Mouse (Mus musculus) embryonic facial prominence, embryonic 15.5 days (tissue): ENCODE results near the gene Samd8. TPM values are rescaled to one million over a fixed set of nuclear protein-coding genes. Genes with fewer than 3 reads are reported as not detected.

Experiments used
- ATAC-seq: fragments of 200-750 bp; cut with Nextera tagmentation; 2 replicates; pipeline ENCODE4 v1.8.0; 2017; ENCODE audit warnings: low read depth, moderate TSS enrichment; ENCODE audit not compliant: insufficient number of reproducible peaks, low FRiP score, low TSS enrichment
- H3K27ac ChIP-seq: fragments of 300-500 bp; sonication (generic); replicated peaks from 2 replicates; pipeline ENCODE4 v1.5.1; 2015; ENCODE audit warnings: mild to moderate bottlenecking, inconsistent platforms
- H3K27me3 ChIP-seq: fragments of 300-500 bp; sonication (generic); 2 replicates; pipeline ENCODE4 v1.6.1; 2015; ENCODE audit warnings: inconsistent platforms
- H3K36me3 ChIP-seq: fragments of 300-500 bp; sonication (generic); 2 replicates; pipeline ENCODE4 v1.6.1; 2015; ENCODE audit warnings: mild to moderate bottlenecking, inconsistent platforms
- H3K4me1 ChIP-seq: fragments of 300-500 bp; sonication (generic); 2 replicates; pipeline ENCODE4 v1.6.1; 2015; ENCODE audit warnings: inconsistent platforms
- H3K4me2 ChIP-seq: fragments of 300-500 bp; sonication (generic); replicated peaks from 2 replicates; pipeline ENCODE4 v1.6.1; 2015; ENCODE audit warnings: mild to moderate bottlenecking, inconsistent platforms
- H3K4me3 ChIP-seq: fragments of 300-500 bp; sonication (generic); replicated peaks from 2 replicates; pipeline ENCODE4 v1.5.1; 2015; ENCODE audit warnings: mild to moderate bottlenecking, inconsistent platforms
- H3K9ac ChIP-seq: fragments of 300-500 bp; sonication (generic); 2 replicates; pipeline ENCODE4 v1.6.1; 2015; ENCODE audit warnings: inconsistent platforms
- H3K9me3 ChIP-seq: fragments of 300-500 bp; sonication (generic); replicated peaks from 2 replicates; pipeline ENCODE4 v1.6.1; 2016; ENCODE audit warnings: inconsistent platforms
- WGBS: fragments of 180-500 bp; shearing (Covaris S2); methylation state at CpG from one replicate; pipeline ENCODE4 v1.1.7; 2015; 5-methylcytosine and 5-hydroxymethylcytosine counted together
- polyA plus RNA-seq: library from polyadenylated mRNA; unstranded; fragments of >200 nt; fragmentation: Nextera tagmentation; extraction: Ambion mirVana; gene quantifications from 2 replicates; pipeline ENCODE4 v1.2.1, GENCODE M21; 2015

The Samd8 gene
- polyA plus RNA-seq, 1 experiment from 2014 or later, result 11.8 TPM

GRCm38 (mm10) chr14:21814606-21815005 is 64.3 kb downstream of the Samd8 start:
- Histone ChIP-seq H3K9me3 (no peaks in the 10 kb centered on the region), H3K4me1 (no peaks in the 10 kb centered on the region), H3K36me3 (no peaks in the 10 kb centered on the region), H3K4me3 (no peak overlapping the region), H3K27ac (no peak overlapping the region), H3K9ac (no peak overlapping the region), H3K27me3 (no peaks in the 10 kb centered on the region), H3K4me2 (no peak overlapping the region)
- ATAC-seq, result no peak
- 90% methylated on average over 4 of the region's 4 CpGs for WGBS

- Histone ChIP-seq H3K27me3 (no peaks in the 10 kb centered on the region), H3K9me3 (no peaks in the 10 kb centered on the region), H3K36me3 (no peaks in the 10 kb centered on the region), H3K4me3 (no peak overlapping the region), H3K9ac (no peak overlapping the region), H3K27ac (no peak overlapping the region), H3K4me2 (no peak overlapping the region), H3K4me1 (no peaks in the 10 kb centered on the region)
- no peak for ATAC-seq
- 46% methylated on average over 3 of the region's 3 CpGs for WGBS
Measured at GRCm38 (mm10) chr14:21816255-21816654, 65.9 kb downstream of the Samd8 start.

- no peaks in the 10 kb centered on the region for H3K4me1 ChIP-seq
- no peak for ATAC-seq
- 31% methylated on average over 4 of the region's 4 CpGs for WGBS
- H3K4me2 ChIP-seq, result no peak overlapping the region
- H3K27ac ChIP-seq, result no peak overlapping the region
- no peaks in the 10 kb centered on the region for H3K27me3 ChIP-seq
- no peaks in the 10 kb centered on the region for H3K36me3 ChIP-seq
- no peaks in the 10 kb centered on the region for H3K9me3 ChIP-seq
- no peak overlapping the region for H3K4me3 ChIP-seq
- H3K9ac ChIP-seq, result no peak overlapping the region
Measured at GRCm38 (mm10) chr14:21817453-21817852, 67.1 kb downstream of the Samd8 start.

GRCm38 (mm10) chr14:21820880-21821505 is 70.7 kb downstream of the Samd8 start:
- no peak overlapping the region for H3K4me2 ChIP-seq
- H3K4me1 ChIP-seq, result 0 out of 2 replicates have a peak, but pooled peaks cover 7% of the 10 kb centered on the region
- no peaks in the 10 kb centered on the region for H3K9me3 ChIP-seq
- H3K4me3 ChIP-seq, result no peak overlapping the region
- H3K36me3 ChIP-seq, result no peaks in the 10 kb centered on the region
- no peak overlapping the region for H3K9ac ChIP-seq
- no peak overlapping the region for H3K27ac ChIP-seq
- WGBS, result 85% methylated on average over 4 of the region's 4 CpGs
- ATAC-seq, result 0 out of 2 replicates have a peak, but pooled peaks have one; percentile 57
- H3K27me3 ChIP-seq, result no peaks in the 10 kb centered on the region

GRCm38 (mm10) chr14:21822307-21822706 is 72.0 kb downstream of the Samd8 start:
- no peaks in the 10 kb centered on the region for H3K36me3 ChIP-seq
- H3K9ac ChIP-seq, result no peak overlapping the region
- H3K4me3 ChIP-seq, result no peak overlapping the region
- H3K4me2 ChIP-seq, result no peak overlapping the region
- 0 out of 2 replicates have a peak, but pooled peaks cover 7% of the 10 kb centered on the region for H3K4me1 ChIP-seq
- 72% methylated on average over 7 of the region's 7 CpGs for WGBS
- no peaks in the 10 kb centered on the region for H3K9me3 ChIP-seq
- no peak overlapping the region for H3K27ac ChIP-seq
- no peak for ATAC-seq
- H3K27me3 ChIP-seq, result no peaks in the 10 kb centered on the region

- H3K9me3 ChIP-seq, result no peaks in the 10 kb centered on the region
- no peak for ATAC-seq
- H3K4me3 ChIP-seq, result no peak overlapping the region
- H3K27ac ChIP-seq, result peak overlapping the region; percentile 58
- H3K4me2 ChIP-seq, result no peak overlapping the region
- no peak overlapping the region for H3K9ac ChIP-seq
- no peaks in the 10 kb centered on the region for H3K27me3 ChIP-seq
- H3K4me1 ChIP-seq, result 0 out of 2 replicates have a peak, but pooled peaks cover 7% of the 10 kb centered on the region
- H3K36me3 ChIP-seq, result no peaks in the 10 kb centered on the region
- WGBS, result 67% methylated on average over 7 of the region's 7 CpGs
Measured at GRCm38 (mm10) chr14:21822795-21823374, 72.6 kb downstream of the Samd8 start.

- no peak overlapping the region for H3K4me2 ChIP-seq
- H3K9me3 ChIP-seq, result no peaks in the 10 kb centered on the region
- no peak overlapping the region for H3K4me3 ChIP-seq
- no peaks in the 10 kb centered on the region for H3K36me3 ChIP-seq
- H3K4me1 ChIP-seq, result 0 out of 2 replicates have a peak, but pooled peaks cover 7% of the 10 kb centered on the region
- no peaks in the 10 kb centered on the region for H3K27me3 ChIP-seq
- H3K27ac ChIP-seq, result no peak overlapping the region
- no peak for ATAC-seq
- no peak overlapping the region for H3K9ac ChIP-seq
- 67% methylated on average over 7 of the region's 7 CpGs for WGBS
Measured at GRCm38 (mm10) chr14:21823897-21824296, 73.6 kb downstream of the Samd8 start.

- H3K36me3 ChIP-seq, result no peaks in the 10 kb centered on the region
- no peak within 1 kb of the TSS for H3K9ac ChIP-seq
- 74% methylated on average over 2 of the region's 2 CpGs for WGBS
- 0 out of 2 replicates have a peak, but pooled peaks cover 7% of the 10 kb centered on the region for H3K4me1 ChIP-seq
- ATAC-seq, result no peak
- H3K4me3 ChIP-seq, result no peak within 1 kb of the TSS
- no peak within 1 kb of the TSS for H3K4me2 ChIP-seq
- no peaks in the 10 kb centered on the region for H3K9me3 ChIP-seq
- H3K27me3 ChIP-seq, result no peaks in the 10 kb centered on the region
- no peak within 1 kb of the TSS for H3K27ac ChIP-seq
Measured at GRCm38 (mm10) chr14:21824938-21825337, 74.6 kb downstream of the Samd8 start, which contains the start of gene Vdac2. TSS of gene Vdac2 (plus strand) at chr14:21825238.

- Histone ChIP-seq H3K4me3 (no peak overlapping the region), H3K4me1 (peaks cover 14% of the 10 kb centered on the region), H3K4me2 (no peak overlapping the region), H3K27me3 (no peaks in the 10 kb centered on the region), H3K9ac (no peak overlapping the region), H3K27ac (no peak overlapping the region), H3K36me3 (no peaks in the 10 kb centered on the region), H3K9me3 (no peaks in the 10 kb centered on the region)
- no peak for ATAC-seq
- WGBS, result 83% methylated on average over 9 of the region's 9 CpGs
Measured at GRCm38 (mm10) chr14:21825786-21826491, 75.6 kb downstream of the Samd8 start.

- peaks cover 17% of the 10 kb centered on the region for H3K36me3 ChIP-seq
- no peaks in the 10 kb centered on the region for H3K9me3 ChIP-seq
- H3K27me3 ChIP-seq, result no peaks in the 10 kb centered on the region
- H3K4me2 ChIP-seq, result peak overlapping the region; percentile 77
- under 1% methylated on average over 73 of the region's 73 CpGs for WGBS
- H3K9ac ChIP-seq, result peak overlapping the region; percentile 91
- peak; percentile 98 for ATAC-seq
- H3K27ac ChIP-seq, result peak overlapping the region; percentile 96
- H3K4me3 ChIP-seq, result peak overlapping the region; percentile 72
- H3K4me1 ChIP-seq, result peaks cover 29% of the 10 kb centered on the region
Measured at GRCm38 (mm10) chr14:21830876-21831767, 80.8 kb downstream of the Samd8 start.
